Mouse (Mus musculus): ENCODE data around the gene Nutm1. TPM values are rescaled to one million over a fixed set of nuclear protein-coding genes. Genes with fewer than 3 reads are reported as not detected.
A peak's percentile ranks its signal among the peaks of the same experiment; 100 is the strongest.

The Nutm1 gene
- polyA plus RNA-seq, 1 experiment = not detected

GRCm38 (mm10) chr2:112265448-112266241 lies 6.6 kb upstream of the Nutm1 start, which contains the start of gene Slc12a6:
Gene Slc12a6 (plus strand): TSS chr2:112265825.
- peak within 1 kb of the TSS; percentile 90 for H3K27ac ChIP-seq (ENCODE audit: insufficient read depth, low read depth, low read length)
- under 1% methylated on average over 83 of the region's 85 CpGs for WGBS
- TF ChIP-seq POLR2A (IDR thresholded peaks at IDR 0.05; ENCODE audit: insufficient read depth, low read depth, low read length) (peak; percentile 51), CTCF (IDR thresholded peaks at IDR 0.05; ENCODE audit: insufficient read depth, low read depth, low read length) (no peak)
- 0 out of 2 replicates have a peak, but pooled peaks cover 4% of the 10 kb centered on the region for H3K4me1 ChIP-seq (ENCODE audit: control insufficient read depth, insufficient read depth, low read length)
- peak within 1 kb of the TSS; percentile 94 for H3K4me3 ChIP-seq (ENCODE audit: insufficient read depth, low read depth, low read length)

GRCm38 (mm10) chr2:112264364-112264763 lies 5.3 kb upstream of the Nutm1 start:
- TF ChIP-seq CTCF (IDR thresholded peaks at IDR 0.05; ENCODE audit: insufficient read depth, low read depth, low read length) (no peak), POLR2A (IDR thresholded peaks at IDR 0.05; ENCODE audit: insufficient read depth, low read depth, low read length) (no peak)
- 78% methylated on average over 4 of the region's 4 CpGs for WGBS
- no peak overlapping the region for H3K27ac ChIP-seq (ENCODE audit: insufficient read depth, low read depth, low read length)
- 0 out of 2 replicates have a peak, but pooled peaks cover 4% of the 10 kb centered on the region for H3K4me1 ChIP-seq (ENCODE audit: control insufficient read depth, insufficient read depth, low read length)
- H3K4me3 ChIP-seq (ENCODE audit: insufficient read depth, low read depth, low read length) = no peak overlapping the region

- no peak overlapping the region for H3K4me3 ChIP-seq (ENCODE audit: insufficient read depth, low read depth, low read length)
- H3K27ac ChIP-seq (ENCODE audit: insufficient read depth, low read depth, low read length) = no peak overlapping the region
- 31% methylated on average over 4 of the region's 4 CpGs for WGBS
- H3K4me1 ChIP-seq (ENCODE audit: control insufficient read depth, insufficient read depth, low read length) = no peaks in the 10 kb centered on the region
- TF ChIP-seq CTCF (IDR thresholded peaks at IDR 0.05; ENCODE audit: insufficient read depth, low read depth, low read length) (no peak), POLR2A (IDR thresholded peaks at IDR 0.05; ENCODE audit: insufficient read depth, low read depth, low read length) (no peak)
Measured at GRCm38 (mm10) chr2:112262779-112263295, 3.7 kb upstream of the Nutm1 start.

GRCm38 (mm10) chr2:112261748-112262653 lies 2.9 kb upstream of the Nutm1 start, which contains the start of gene Nop10:
Gene Nop10 (plus strand): TSS chr2:112261926.
- H3K4me1 ChIP-seq (ENCODE audit: control insufficient read depth, insufficient read depth, low read length) = no peaks in the 10 kb centered on the region
- WGBS = under 1% methylated on average over 36 of the region's 36 CpGs
- peak within 1 kb of the TSS; percentile 78 for H3K4me3 ChIP-seq (ENCODE audit: insufficient read depth, low read depth, low read length)
- peak within 1 kb of the TSS; percentile 3; the same call in 1 of the 2 replicates for H3K27ac ChIP-seq (ENCODE audit: insufficient read depth, low read depth, low read length)
- TF ChIP-seq CTCF (IDR thresholded peaks at IDR 0.05; ENCODE audit: insufficient read depth, low read depth, low read length) (no peak; the same call in 1 of the 2 replicates), POLR2A (IDR thresholded peaks at IDR 0.05; ENCODE audit: insufficient read depth, low read depth, low read length) (peak; percentile 93)

GRCm38 (mm10) chr2:112254675-112255515 lies 4.2 kb downstream of the Nutm1 start:
- 76% methylated on average over 7 of the region's 7 CpGs for whole genome bisulfite sequencing
- no peak overlapping the region for H3K27ac ChIP-seq (ENCODE audit: insufficient read depth, low read depth, low read length)
- no peak overlapping the region for H3K4me3 ChIP-seq (ENCODE audit: insufficient read depth, low read depth, low read length)
- H3K4me1 ChIP-seq (ENCODE audit: control insufficient read depth, insufficient read depth, low read length) = no peaks in the 10 kb centered on the region
- TF ChIP-seq POLR2A (IDR thresholded peaks at IDR 0.05; ENCODE audit: insufficient read depth, low read depth, low read length) = no peak
- TF ChIP-seq CTCF (IDR thresholded peaks at IDR 0.05; ENCODE audit: insufficient read depth, low read depth, low read length) = no peak

GRCm38 (mm10) chr2:112249780-112250453 lies 9.2 kb downstream of the Nutm1 start:
- Histone ChIP-seq H3K27ac (ENCODE audit: insufficient read depth, low read depth, low read length) (no peak overlapping the region), H3K4me3 (ENCODE audit: insufficient read depth, low read depth, low read length) (no peak overlapping the region), H3K4me1 (ENCODE audit: control insufficient read depth, insufficient read depth, low read length) (no peaks in the 10 kb centered on the region)
- 91% methylated on average over 10 of the region's 10 CpGs for WGBS
- TF ChIP-seq POLR2A (IDR thresholded peaks at IDR 0.05; ENCODE audit: insufficient read depth, low read depth, low read length) (no peak), CTCF (IDR thresholded peaks at IDR 0.05; ENCODE audit: insufficient read depth, low read depth, low read length) (no peak)

GRCm38 (mm10) chr2:112247323-112247722 lies 11.8 kb downstream of the Nutm1 start:
- Histone ChIP-seq H3K4me3 (ENCODE audit: insufficient read depth, low read depth, low read length) (no peak overlapping the region), H3K27ac (ENCODE audit: insufficient read depth, low read depth, low read length) (no peak overlapping the region), H3K4me1 (ENCODE audit: control insufficient read depth, insufficient read depth, low read length) (no peaks in the 10 kb centered on the region)
- 85% methylated on average over 10 of the region's 10 CpGs for WGBS
- TF ChIP-seq POLR2A (IDR thresholded peaks at IDR 0.05; ENCODE audit: insufficient read depth, low read depth, low read length) (no peak), CTCF (IDR thresholded peaks at IDR 0.05; ENCODE audit: insufficient read depth, low read depth, low read length) (no peak)

Data from olfactory bulb, adult 2 months (tissue).